Mouse (Mus musculus) bone marrow macrophage, adult 2 months (primary cell): ENCODE measurements around the gene Dppa5a. TPM values are rescaled to one million over a fixed set of nuclear protein-coding genes. Genes with fewer than 3 reads are reported as not detected.
"Not testable (repeated sequence)": the region's sequence is repeated elsewhere in the genome, so short reads cannot be mapped to it uniquely, and the experiment has no call there.

Source experiments
- H3K27ac ChIP-seq: 2 replicates; pipeline ENCODE4 v1.5.1; 2012; ENCODE audit warnings: low read depth, low read length; ENCODE audit not compliant: insufficient read depth
- H3K4me1 ChIP-seq: 2 replicates; pipeline ENCODE4 v1.6.1; 2012; ENCODE audit warnings: low read length; ENCODE audit not compliant: control insufficient read depth, insufficient read depth
- H3K4me3 ChIP-seq: 2 replicates; pipeline ENCODE4 v1.5.1; 2012; ENCODE audit warnings: mild to moderate bottlenecking, low read length, moderate library complexity; ENCODE audit not compliant: insufficient read depth
- CTCF ChIP-seq: IDR thresholded peaks from 2 replicates; pipeline ENCODE4 v1.5.1; 2012; ENCODE audit warnings: low read depth, mild to moderate bottlenecking, low read length, moderate library complexity
- POLR2A ChIP-seq: IDR thresholded peaks from 2 replicates; pipeline ENCODE4 v1.6.1; 2012; ENCODE audit warnings: mild to moderate bottlenecking, low read depth, low read length, borderline replicate concordance
- polyA plus RNA-seq: library from polyadenylated mRNA; stranded (reverse); fragments of >200 nt; gene quantifications from 2 replicates; pipeline ENCODE4 v1.2.4, GENCODE M21; 2012; ENCODE audit not compliant: missing spikeins, insufficient read depth, insufficient read length

Gene Dppa5a
- polyA plus RNA-seq, 1 experiment, result not detected

GRCm38 (mm10) chr9:78351504-78352220 lies 16.3 kb downstream of the Dppa5a start:
- TF ChIP-seq POLR2A, result no peak
- no peak for TF ChIP-seq CTCF
- Histone ChIP-seq H3K4me3 (no peak overlapping the region), H3K27ac (no peak overlapping the region), H3K4me1 (no peaks in the 10 kb centered on the region)

- not testable (repeated sequence) for H3K4me1 ChIP-seq, H3K4me3 ChIP-seq, H3K27ac ChIP-seq
Measured at GRCm38 (mm10) chr9:78350007-78350406, 18.0 kb downstream of the Dppa5a start.

GRCm38 (mm10) chr9:78349141-78349540 lies 18.8 kb downstream of the Dppa5a start:
- not testable (repeated sequence) for H3K27ac ChIP-seq, H3K4me3 ChIP-seq, H3K4me1 ChIP-seq

GRCm38 (mm10) chr9:78348206-78349004 lies 19.6 kb downstream of the Dppa5a start:
- H3K4me1 ChIP-seq, H3K27ac ChIP-seq, H3K4me3 ChIP-seq: not testable (repeated sequence)

GRCm38 (mm10) chr9:78347004-78347403 lies 21.0 kb downstream of the Dppa5a start:
- TF ChIP-seq POLR2A (no peak), CTCF (no peak)
- Histone ChIP-seq H3K27ac (no peak overlapping the region), H3K4me3 (no peak overlapping the region), H3K4me1 (no peaks in the 10 kb centered on the region)

- not testable (repeated sequence) for H3K27ac ChIP-seq, H3K4me3 ChIP-seq, H3K4me1 ChIP-seq
Measured at GRCm38 (mm10) chr9:78345235-78345634, 22.7 kb downstream of the Dppa5a start.

- H3K4me3 ChIP-seq, H3K27ac ChIP-seq, H3K4me1 ChIP-seq: not testable (repeated sequence)
Measured at GRCm38 (mm10) chr9:78343055-78343454, 24.9 kb downstream of the Dppa5a start.

- not testable (repeated sequence) for H3K4me3 ChIP-seq, H3K4me1 ChIP-seq, H3K27ac ChIP-seq
Measured at GRCm38 (mm10) chr9:78342494-78342893, 25.5 kb downstream of the Dppa5a start.

GRCm38 (mm10) chr9:78340324-78340723 lies 27.7 kb downstream of the Dppa5a start:
- H3K4me3 ChIP-seq, result not testable (repeated sequence)
- peak; percentile 82 for TF ChIP-seq CTCF

GRCm38 (mm10) chr9:78337050-78337449 lies 30.9 kb downstream of the Dppa5a start:
- not testable (repeated sequence) for H3K4me1 ChIP-seq, H3K4me3 ChIP-seq, H3K27ac ChIP-seq

More at GRCm38 (mm10) chr9:78340324-78340723, 27.7 kb downstream of the Dppa5a start:
- H3K27ac ChIP-seq, H3K4me1 ChIP-seq: not testable (repeated sequence)

- not testable (repeated sequence) for H3K4me1 ChIP-seq, H3K27ac ChIP-seq, H3K4me3 ChIP-seq
Measured at GRCm38 (mm10) chr9:78327289-78327688, 40.7 kb downstream of the Dppa5a start, which contains the start of gene Omt2b. Gene Omt2b, plus strand, starts transcription at chr9:78327589.
